Mouse (Mus musculus) spleen, postnatal 36 days (tissue): ENCODE measurements at regions not wholly inside any gene's neighbourhood (a gene's known extent, or its start where the extent isn't known, plus 50 kb on each side); places are given as distances from the start of the nearest gene placed in this dataset.
A peak's percentile ranks its signal among the peaks of the same experiment; 100 is the strongest.
"Not testable (repeated sequence)": the region's sequence is repeated elsewhere in the genome, so short reads cannot be mapped to it uniquely, and the experiment has no call there.

Source experiments
- DNase-seq, 2 experiments: peaks; one replicate each; pipeline ENCODE4 v3.0.0; 2022; ENCODE audit warnings: low spot score in 2 of 2, mixed read lengths in 1 of 2

DNA sequence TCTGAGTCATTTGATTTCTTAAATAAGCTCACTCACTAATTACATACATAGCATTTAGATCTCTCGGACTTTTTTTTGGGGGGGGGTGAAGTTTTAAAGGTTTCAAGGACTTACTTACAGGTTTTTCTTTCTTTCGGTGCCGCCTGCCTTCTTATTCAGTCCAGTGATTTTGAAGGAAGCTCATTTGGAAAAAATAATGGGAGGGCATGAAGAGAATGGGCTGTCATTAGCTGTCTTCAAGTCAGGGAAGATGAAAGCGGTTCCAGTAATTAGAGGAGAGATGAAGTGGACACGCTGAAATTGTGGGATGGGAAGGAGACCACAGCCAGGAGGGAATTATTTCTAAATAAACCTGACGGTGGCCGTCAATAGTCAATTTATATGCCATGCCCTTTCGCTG lies 108.6 kb upstream of the Klf3 start:
- no peak for DNase-seq

DNA sequence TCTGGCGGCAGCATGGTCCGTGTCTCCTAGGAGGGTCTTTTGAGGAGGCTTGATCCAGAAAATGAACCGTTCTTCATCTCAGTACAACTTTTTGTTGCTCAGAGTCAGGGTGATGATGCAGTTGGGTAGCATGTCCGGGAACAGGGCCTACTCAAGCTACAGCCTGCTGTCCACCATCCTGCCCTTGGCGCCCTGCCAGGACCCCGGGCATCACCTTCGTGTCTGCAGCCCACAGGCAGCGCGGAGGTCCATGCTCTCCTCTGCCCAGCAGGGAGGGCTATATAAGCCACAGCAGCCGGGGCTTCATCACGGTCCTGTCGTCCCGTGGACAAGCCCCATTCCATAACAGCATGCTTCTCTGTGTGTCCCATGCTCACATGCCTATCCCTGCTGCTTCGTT lies 107.1 kb upstream of the Klf3 start:
- DNase-seq = no peak

DNA sequence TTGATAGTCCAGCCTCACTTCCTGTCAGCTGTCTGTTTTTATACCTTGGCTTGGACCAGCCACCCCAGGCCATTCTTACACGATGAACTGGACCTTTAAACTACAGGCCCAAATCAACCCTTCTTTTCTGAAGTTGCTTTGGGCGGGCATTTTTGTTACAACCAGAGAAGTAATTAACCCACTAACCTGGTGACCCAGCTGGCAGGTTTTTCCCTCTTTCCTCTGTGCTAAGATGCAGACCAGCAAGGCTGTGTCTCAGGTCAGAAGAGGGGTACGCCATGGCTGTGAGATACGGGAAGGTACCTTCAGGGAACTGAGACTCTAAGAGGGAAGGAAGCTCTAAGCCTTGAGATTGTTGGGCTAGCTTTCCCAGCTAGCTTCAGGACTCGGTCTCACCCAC lies 105.7 kb upstream of the Klf3 start:
- no peak for DNase-seq

DNA sequence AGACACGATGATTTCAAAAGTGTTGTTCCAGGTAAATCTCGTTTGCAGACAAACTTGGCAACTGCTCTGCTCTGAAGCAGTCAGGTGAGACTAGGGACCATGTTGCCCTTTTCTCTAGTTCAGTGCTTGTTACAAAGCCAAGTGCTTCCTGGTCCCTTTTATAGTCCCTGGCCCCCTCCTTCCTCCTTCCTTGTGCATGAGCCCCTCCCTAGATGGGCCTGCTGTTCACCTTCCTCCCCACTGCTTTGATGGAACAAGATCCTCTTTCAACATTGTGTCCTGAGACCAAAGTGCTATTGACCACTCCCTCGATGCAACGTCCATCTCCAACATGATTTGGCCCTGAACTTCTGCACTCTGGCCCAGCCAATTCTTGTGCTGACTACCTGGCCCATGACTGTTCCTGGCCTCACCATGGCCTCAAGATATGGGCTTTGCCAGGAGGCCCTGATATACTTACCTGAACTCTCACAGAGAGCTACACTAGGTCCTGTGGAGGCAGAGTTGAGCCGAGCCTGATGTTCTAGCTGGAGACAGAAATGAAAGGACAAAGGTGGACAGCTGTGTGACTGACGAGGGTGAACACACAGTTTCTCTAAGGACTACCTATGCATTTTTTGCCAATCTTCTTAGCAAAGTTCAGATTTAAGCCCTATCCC lies 104.6 kb upstream of the Klf3 start:
- no peak for DNase-seq

DNA sequence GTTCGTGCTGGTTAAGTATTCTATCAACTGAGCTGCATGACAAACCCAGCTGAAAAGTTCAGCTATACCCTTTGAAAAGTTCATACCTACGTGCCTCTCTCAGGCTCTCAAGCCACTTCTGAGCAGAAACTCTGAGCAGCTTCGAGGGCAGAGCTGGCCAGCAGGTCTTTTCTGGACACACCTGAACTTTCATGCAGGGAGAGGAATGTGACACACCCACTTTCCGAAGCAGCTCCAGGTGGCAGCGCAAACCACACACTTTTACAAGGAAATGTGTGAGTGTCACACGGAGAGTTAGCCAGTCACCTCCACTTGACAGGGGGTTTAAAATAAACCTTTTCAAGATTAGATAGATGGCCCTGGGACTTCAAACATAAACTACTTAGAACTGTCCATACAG lies 103.2 kb upstream of the Klf3 start:
- no peak for DNase-seq

DNA sequence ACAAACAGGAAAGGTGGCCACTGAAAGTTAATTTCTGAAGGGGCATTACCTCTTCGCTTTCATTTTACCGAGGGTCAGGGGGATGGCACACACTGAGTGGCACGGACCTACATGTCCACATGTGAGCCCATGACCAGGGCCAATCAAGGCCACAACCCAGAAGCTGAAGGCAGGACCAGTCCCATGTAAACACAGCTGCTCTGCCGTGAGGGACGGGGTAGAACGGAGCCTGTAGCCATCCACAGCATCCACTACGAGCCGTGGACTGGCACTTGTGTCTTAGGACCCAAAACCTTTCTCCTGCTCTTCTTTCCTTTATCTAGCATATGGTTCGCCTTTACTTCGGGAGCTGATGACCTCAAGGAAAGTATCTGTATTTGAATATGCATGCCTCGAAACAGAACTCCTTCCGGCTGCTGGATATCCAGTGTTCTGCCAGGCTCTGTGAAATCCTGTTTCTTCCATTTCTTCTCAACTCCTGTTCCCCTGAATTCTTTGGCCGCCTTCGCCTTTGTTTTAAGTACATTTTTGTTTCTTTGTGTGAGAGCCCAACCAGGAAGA lies 101.9 kb upstream of the Klf3 start:
- DNase-seq = no peak

DNA sequence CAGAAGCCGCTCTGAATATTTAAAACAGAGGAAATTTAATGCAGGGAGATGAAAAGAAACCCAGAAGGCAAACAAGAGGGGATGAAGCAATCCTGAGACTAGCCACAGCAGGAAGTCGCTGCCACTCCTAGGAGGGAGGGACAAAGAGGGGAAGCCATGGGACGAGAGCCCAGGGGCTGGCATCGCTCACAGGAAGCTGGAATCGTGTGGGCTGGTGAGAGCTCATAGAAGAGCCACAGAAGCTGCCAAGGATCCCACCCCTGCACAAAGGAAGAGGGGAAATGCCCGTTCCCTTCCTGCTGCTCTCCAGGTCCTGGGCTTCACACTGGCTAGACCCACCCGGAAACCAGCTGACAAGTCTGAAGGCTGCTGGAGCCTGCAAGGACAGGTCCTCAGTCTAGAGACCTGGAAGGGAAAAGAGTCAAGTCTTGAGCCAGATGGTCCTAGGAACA lies 101.4 kb upstream of the Klf3 start:
- peak in 1 of 2 experiments; percentile 46 for DNase-seq

DNA sequence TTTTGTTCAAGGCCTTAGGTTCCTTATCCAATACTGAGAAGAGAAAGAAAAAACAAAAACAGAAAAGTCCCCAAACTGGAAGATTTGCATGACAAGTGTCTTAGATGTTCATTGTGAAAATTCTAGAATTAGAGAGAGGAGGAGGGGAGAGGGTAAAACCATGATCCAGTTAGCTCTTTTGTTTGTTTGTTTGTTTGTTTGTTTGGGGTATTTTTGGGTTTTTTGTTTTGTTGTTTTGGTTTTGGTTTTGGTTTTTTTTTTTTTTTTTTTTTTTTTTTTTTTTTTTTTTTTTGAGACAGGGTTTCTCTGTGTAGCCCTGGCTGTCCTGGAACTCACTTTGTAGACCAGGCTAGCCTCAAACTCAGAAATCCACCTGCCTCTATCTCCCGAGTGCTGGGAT lies 100.8 kb upstream of the Klf3 start:
- DNase-seq = not testable (repeated sequence)

DNA sequence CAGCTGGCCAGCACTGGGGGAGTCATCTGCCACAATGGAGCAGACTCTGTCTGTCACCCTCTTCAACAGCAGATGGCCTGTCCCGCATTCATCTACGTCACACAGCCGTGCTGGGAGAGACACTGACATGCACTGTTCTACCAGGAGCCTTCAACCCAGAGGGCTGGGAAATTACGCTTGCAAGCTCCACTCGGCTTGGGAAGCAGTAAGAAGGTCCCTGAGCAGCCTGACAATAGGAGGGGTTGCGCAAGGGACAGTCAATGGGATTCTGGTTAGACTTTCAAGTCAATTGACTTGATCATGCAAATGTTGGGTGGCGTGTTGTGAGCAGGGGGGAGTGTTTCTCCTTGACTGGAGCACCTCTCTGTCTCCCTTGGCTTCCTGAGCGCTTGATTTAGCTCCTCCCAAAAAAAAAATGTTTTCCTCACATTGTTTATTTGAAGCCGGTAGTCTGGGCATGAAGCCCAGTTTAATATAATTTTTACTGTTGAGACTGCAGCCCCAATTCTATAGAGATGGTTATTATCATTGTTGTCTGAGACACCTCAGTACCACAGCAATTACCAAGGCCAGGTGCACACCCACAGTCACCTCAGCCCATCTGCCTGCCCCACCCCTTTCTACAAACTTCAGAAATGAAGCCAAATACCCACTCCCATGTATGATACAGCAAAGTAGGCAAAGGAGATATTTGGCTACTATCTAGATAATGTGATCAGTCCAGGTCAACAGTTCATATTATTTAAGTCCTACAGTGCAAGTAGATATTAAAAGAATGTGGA lies 99.9 kb upstream of the Klf3 start:
- DNase-seq = no peak

DNA sequence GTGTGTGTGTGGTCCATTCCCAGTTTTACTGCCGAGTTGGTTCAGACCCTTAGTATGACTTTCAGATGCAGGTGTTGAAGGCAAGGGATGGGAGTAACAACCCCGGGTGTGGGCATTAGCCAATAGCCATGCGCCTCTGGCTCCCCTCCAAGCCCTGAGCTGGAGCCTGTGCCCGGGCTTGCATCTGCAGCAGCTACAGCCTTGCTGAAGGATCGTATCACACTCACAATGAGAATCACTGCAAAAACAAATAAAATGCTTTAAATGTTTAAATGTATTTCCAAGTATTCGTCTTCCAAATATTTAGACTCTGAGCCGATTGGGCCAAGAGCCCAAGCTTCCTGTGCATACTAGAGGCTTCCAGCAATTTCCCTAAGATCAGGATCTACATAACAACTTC lies 99.0 kb upstream of the Klf3 start:
- DNase-seq = no peak

DNA sequence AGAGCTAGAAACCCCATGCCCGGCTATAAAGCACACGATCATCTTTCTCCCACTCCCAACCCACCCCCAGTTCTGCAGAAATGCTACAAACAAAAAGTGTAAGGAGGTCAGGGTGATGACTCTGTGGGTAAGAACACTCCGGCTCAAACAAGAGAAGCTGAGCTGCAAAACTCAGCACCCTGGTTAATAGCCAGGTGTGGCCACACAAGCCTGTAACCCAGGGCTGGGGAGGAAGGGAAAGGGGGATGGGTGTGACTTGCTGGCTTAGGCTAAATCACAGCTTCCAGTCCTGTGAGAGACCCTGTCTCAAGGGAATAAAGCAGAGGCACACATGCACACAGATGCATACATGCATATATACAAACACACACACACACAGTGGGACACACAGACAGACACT lies 96.6 kb upstream of the Klf3 start:
- DNase-seq = no peak

DNA sequence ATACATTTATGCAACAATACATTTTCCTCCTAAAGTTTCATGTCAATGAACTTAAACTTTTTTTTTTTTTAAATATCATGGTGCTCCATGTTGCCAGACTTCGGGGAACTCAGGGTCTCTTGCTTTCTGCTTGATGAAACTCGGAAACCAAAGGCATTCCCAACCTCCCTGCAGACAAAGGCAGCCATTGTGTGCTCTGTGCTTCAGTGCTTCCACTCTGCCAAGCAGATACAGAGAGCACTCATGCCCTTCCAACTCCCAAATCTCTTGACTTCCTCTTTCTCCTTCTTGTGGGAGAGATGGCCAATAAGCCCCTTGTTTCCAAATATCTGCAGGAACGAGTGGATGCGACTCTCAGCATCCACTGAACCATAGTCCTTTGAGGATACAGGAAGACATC lies 94.0 kb upstream of the Klf3 start:
- DNase-seq = no peak

DNA sequence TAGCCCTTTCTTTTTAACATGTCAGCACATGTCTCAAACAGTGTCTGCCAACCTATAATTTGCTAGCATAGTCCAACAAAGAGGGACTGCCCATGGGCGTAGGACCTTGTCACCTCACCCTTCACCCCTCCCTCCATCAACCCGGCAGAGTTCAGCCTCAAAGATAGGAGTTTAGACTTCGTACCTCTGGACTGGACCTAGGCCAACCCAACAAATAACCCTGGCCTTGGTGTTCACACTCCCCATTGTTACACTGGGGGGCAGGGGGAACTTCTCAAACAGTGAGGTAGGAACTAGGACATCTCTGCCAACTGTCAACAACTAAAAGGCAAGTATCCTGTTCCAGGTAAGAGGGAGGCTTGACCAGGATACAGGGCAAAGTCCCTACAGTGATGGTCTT lies 93.0 kb upstream of the Klf3 start:
- no peak for DNase-seq

DNA sequence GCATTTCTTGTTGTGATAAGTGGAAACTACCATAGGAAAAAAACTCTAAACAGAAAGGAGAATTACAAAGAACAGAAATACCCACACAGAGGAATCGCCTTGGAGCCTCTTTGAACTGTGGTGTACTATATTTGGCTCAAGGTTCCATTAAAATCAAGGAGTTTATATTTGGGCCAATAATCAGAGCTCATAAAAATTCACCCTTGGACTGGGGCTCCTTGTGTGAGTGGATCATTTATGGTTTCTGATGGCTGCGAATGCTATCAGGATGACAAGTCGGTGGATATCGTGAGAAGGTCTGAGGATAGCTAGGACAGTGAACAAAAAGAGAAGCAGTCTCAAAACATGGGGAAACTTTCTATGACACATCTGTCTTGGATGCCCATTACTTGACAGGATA lies 92.2 kb upstream of the Klf3 start:
- no peak for DNase-seq

DNA sequence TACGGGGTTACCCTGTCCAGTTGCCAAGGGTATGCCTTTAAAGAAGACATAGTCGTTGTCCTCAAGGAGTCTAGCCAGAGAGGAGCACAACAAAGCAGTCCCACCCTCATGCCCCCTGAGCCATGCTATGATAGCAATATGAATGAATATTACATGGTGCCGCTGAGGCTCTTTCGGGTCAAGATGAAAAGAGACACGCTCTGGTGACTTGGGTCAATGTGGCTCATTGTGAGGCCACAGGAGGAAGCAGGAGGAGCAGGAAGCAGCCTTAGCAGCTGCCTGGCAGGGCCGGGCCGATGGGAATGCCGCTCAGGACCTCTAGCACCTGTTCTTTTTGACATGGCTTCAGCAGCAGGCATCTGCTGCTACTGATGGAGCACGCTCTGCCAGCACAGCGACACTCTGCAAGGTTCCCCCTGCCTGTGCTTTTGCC lies 89.0 kb upstream of the Klf3 start:
- no peak for DNase-seq

DNA sequence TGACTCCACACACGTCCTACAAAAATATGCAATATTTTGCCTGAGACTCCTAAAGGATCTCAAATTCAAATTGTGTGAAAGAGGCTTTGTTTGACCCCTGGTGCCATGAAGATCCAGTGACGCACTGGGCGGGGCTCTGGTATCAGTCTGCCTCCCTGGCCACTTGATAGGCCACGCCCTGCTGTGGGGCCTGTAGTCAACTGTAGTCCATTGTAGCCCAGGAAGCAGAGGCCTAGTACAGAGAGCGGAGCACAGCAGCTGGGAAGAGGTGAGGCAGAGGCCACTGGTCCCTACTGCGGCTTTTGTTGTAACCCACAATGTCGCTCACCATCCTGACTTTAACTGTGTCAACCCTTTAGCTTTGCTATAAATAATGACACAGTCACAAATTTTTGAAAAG lies 88.5 kb upstream of the Klf3 start:
- DNase-seq = peak; percentile 53 to 74

DNA sequence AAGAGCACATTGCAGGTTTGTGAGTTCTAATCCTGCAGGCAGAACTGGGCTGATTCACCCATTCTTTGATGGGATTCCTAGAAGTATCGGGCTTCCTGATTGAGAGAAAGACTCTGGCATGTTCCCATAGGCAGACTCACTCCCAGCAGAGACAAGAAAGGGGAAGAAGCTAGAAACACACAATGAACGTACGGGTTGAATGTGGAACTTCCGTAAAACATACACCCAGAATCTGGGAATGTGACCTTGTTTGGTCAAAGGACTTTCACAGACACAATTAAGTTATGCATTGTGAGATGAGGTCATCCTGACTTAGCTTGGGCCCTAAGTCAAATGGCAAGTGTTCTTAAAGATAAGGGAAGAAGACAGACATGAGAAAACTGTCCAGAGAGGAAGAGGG lies 86.6 kb upstream of the Klf3 start:
- DNase-seq = no peak

DNA sequence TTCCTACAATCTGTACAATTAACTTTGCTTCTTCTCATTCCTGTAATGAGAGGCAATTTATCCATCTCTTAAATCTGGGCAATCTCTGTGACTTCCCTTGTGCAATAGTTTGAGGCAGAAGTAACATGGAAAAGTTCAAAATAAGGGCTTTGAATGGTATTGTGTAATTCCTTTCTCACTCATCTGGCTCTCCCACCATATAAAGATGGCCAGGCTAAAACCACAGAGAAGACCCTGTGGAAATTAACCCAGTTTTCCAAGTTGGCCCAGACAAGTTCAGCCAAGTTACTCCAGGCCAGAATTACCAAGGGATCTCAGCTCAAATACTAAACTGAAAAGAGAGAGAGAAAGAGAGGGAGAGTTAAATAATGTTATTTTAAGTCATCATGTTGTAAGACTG lies 81.0 kb upstream of the Klf3 start:
- DNase-seq = no peak

DNA sequence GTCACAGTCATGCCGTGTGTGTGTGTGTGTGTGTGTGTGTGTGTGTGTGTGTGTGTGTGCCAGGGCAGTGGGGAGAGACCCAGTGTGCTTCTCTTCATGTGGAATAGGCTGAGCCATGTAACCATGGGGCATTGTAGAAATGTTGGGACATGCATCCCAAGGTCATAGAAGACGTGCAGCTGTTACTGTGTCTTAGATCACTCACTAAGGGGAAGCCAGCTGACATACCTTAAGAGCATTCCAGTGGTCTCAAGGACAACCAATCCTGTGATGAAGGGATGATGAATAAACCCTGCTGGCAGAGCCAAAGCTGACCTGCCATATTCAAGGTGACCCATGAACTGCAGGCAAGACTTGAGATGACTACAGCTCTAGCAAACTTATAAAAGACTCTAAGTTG lies 75.3 kb upstream of the Klf3 start:
- DNase-seq = no peak

DNA sequence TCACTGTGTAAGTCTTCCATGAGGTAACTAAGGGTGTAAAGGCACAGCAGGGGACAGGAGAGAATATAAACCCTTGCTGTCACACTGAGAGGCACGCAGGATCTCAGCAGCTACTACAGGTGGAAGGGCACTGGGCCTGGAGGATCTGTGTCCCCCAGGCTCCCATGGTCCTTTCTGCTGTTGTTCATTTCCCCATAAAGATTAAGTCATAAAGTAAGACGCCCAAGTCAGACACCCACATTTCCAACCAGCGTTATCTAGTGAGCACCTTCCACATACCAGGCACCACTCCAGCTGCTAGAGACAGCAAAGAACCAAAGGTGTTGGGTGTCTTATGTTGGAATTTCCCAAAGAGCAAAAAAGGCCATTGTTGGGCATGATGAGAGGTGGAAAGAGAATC lies 70.8 kb upstream of the Klf3 start:
- no peak for DNase-seq

DNA sequence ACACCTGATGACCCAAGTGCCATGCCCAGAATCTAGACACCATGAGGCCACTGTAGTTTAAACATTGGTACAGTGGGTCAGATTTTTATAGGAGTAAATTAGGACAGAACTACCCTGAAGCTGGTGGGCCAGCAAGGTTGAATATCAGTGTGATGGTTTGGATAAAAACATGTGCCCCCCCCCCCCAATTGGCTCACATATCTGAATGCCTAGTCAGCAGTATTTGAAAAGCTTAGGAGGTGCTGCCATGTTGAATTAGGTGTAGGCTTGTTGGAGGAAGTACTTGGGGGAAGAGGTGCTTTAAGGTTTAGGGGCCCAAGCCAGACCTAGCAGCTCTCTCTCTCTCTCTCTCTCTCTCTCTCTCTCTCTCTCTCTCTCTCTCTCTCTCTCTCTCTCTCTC lies 66.2 kb upstream of the Klf3 start:
- no peak for DNase-seq

DNA sequence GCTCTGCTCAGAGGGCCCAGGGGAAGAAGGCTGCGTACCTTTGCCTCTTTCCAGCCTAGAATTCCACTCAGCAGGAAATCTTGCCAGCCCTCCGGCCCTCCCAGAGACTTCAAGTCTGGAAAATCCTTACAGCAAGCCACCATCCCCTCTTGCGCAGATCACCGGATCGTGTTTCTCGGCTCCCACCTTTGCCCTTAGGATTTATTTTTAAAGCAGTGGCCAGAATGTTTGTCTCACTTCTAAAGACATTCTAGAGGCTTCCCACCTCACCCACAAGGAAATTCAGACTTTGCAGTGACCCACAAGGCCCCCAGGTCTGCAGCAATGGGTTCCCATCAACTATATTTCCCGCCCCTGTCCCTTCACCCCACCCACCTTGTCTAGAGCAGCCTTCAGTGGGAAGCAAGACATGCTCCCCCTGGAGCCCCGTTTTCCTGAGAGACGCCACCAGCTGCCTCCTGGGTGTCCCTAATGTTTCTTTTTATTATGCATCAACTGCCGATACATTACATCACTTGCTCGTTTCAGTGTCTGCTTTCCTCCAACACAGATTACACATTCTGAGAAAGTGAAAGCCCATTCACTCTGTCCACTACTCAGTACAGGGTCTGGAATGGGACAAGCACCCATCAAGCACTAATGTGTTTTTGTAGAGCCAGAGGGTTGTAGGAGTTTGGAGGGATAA lies 65.0 kb upstream of the Klf3 start:
- no peak for DNase-seq
